Mouse (Mus musculus): ENCODE results near the gene Atp6v1g2.
"Not testable (repeated sequence)": the region's sequence is repeated elsewhere in the genome, so short reads cannot be mapped to it uniquely, and the experiment has no call there.

Gene Atp6v1g2

GRCm38 (mm10) chr17:35202442-35202841 is 31.0 kb upstream of the Atp6v1g2 start:
- no peak for DNase-seq (ENCODE audit: low read depth)

GRCm38 (mm10) chr17:35204494-35205379 is 28.7 kb upstream of the Atp6v1g2 start, which contains the start of gene Lta:
TSS of gene Lta (minus strand) at chr17:35205351.
- no peak for DNase-seq (ENCODE audit: low read depth)

GRCm38 (mm10) chr17:35205380-35205769 is 28.1 kb upstream of the Atp6v1g2 start:
- DNase-seq (ENCODE audit: low read depth), result no peak

GRCm38 (mm10) chr17:35209785-35210535 is 23.5 kb upstream of the Atp6v1g2 start:
- DNase-seq (ENCODE audit: low read depth), result no peak

- no peak for DNase-seq (ENCODE audit: low read depth)
Observed at GRCm38 (mm10) chr17:35210593-35210992, 22.9 kb upstream of the Atp6v1g2 start.

- no peak for DNase-seq (ENCODE audit: low read depth)
Observed at GRCm38 (mm10) chr17:35213071-35213470, 20.4 kb upstream of the Atp6v1g2 start.

GRCm38 (mm10) chr17:35218516-35219193 is 14.8 kb upstream of the Atp6v1g2 start:
- DNase-seq (ENCODE audit: low read depth), result no peak

- no peak for DNase-seq (ENCODE audit: low read depth)
Observed at GRCm38 (mm10) chr17:35219601-35220041, 13.8 kb upstream of the Atp6v1g2 start.

GRCm38 (mm10) chr17:35220156-35220952 is 13.1 kb upstream of the Atp6v1g2 start, which contains the start of gene Gm16181:
TSS of gene Gm16181 (plus strand) at chr17:35220834.
- DNase-seq (ENCODE audit: low read depth), result no peak

GRCm38 (mm10) chr17:35222299-35222698 is 11.2 kb upstream of the Atp6v1g2 start:
- DNase-seq (ENCODE audit: low read depth), result no peak

GRCm38 (mm10) chr17:35224641-35225040 is 8.8 kb upstream of the Atp6v1g2 start:
- no peak for DNase-seq (ENCODE audit: low read depth)

- peak; percentile 69 for DNase-seq (ENCODE audit: low read depth)
Observed at GRCm38 (mm10) chr17:35225456-35225855, 8.0 kb upstream of the Atp6v1g2 start.

- DNase-seq (ENCODE audit: low read depth), result no peak
Observed at GRCm38 (mm10) chr17:35226561-35227046, 6.9 kb upstream of the Atp6v1g2 start.

GRCm38 (mm10) chr17:35231022-35231421 is 2.4 kb upstream of the Atp6v1g2 start:
- DNase-seq (ENCODE audit: low read depth), result no peak

- peak; percentile 93 for DNase-seq (ENCODE audit: low read depth)
Observed at GRCm38 (mm10) chr17:35232043-35232442, 1.4 kb upstream of the Atp6v1g2 start.

GRCm38 (mm10) chr17:35232659-35233058 is 801 bp upstream of the Atp6v1g2 start:
- DNase-seq (ENCODE audit: low read depth), result no peak

- not testable (repeated sequence) for DNase-seq (ENCODE audit: low read depth)
Observed at GRCm38 (mm10) chr17:35234090-35234489, 630 bp downstream of the Atp6v1g2 start.

- DNase-seq (ENCODE audit: low read depth), result peak; percentile 69
Observed at GRCm38 (mm10) chr17:35234903-35235302, 1.4 kb downstream of the Atp6v1g2 start.

- peak; percentile 98 for DNase-seq (ENCODE audit: low read depth)
Observed at GRCm38 (mm10) chr17:35235614-35236389, 2.3 kb downstream of the Atp6v1g2 start, which contains the start of gene Nfkbil1. TSS of gene Nfkbil1 (minus strand) at chr17:35235792.

- DNase-seq (ENCODE audit: low read depth), result peak; percentile 95
Observed at GRCm38 (mm10) chr17:35236390-35236746, 2.9 kb downstream of the Atp6v1g2 start.
